Mouse (Mus musculus) lung, embryonic 15.5 days (tissue): ENCODE results near the gene Msmb. TPM values are rescaled to one million over a fixed set of nuclear protein-coding genes. Genes with fewer than 3 reads are reported as not detected.
"Not testable (repeated sequence)": the region's sequence is repeated elsewhere in the genome, so short reads cannot be mapped to it uniquely, and the experiment has no call there.

Experiments
- ATAC-seq: fragments of 200-750 bp; cut with Nextera tagmentation; 2 replicates; pipeline ENCODE4 v1.8.0; 2017; ENCODE audit warnings: moderate number of reproducible peaks, borderline replicate concordance; ENCODE audit not compliant: low FRiP score, low TSS enrichment; ENCODE audit errors: extremely low read depth
- H3K27ac ChIP-seq: fragments of 300-500 bp; sonication (generic); 2 replicates; pipeline ENCODE4 v1.5.1; 2015; ENCODE audit warnings: moderate library complexity, mild to moderate bottlenecking, inconsistent platforms
- H3K27me3 ChIP-seq: fragments of 300-500 bp; sonication (generic); 2 replicates; pipeline ENCODE4 v1.6.1; 2015; ENCODE audit warnings: inconsistent platforms
- H3K36me3 ChIP-seq: fragments of 300-500 bp; sonication (generic); 2 replicates; pipeline ENCODE4 v1.6.1; 2015; ENCODE audit warnings: inconsistent platforms
- H3K4me1 ChIP-seq: fragments of 300-500 bp; sonication (generic); 2 replicates; pipeline ENCODE4 v1.6.1; 2015; ENCODE audit warnings: inconsistent platforms
- H3K4me2 ChIP-seq: fragments of 300-500 bp; sonication (generic); 2 replicates; pipeline ENCODE4 v1.6.1; 2015; ENCODE audit warnings: inconsistent platforms, mild to moderate bottlenecking, moderate library complexity
- H3K4me3 ChIP-seq: fragments of 300-500 bp; sonication (generic); 2 replicates; pipeline ENCODE4 v1.5.1; 2015; ENCODE audit warnings: mild to moderate bottlenecking, inconsistent platforms
- H3K9ac ChIP-seq: fragments of 300-500 bp; sonication (generic); 2 replicates; pipeline ENCODE4 v1.6.1; 2015; ENCODE audit warnings: inconsistent platforms
- H3K9me3 ChIP-seq: fragments of 300-500 bp; sonication (generic); 2 replicates; pipeline ENCODE4 v1.6.1; 2016; ENCODE audit warnings: inconsistent platforms
- WGBS: fragments of 180-500 bp; shearing (Covaris S2); methylation state at CpG from one replicate; pipeline ENCODE4 v1.1.7; 2015; 5-methylcytosine and 5-hydroxymethylcytosine counted together
- polyA plus RNA-seq: library from polyadenylated mRNA; unstranded; fragments of >200 nt; fragmentation: Nextera tagmentation; extraction: Ambion mirVana; gene quantifications from 2 replicates; pipeline ENCODE4 v1.2.1, GENCODE M21; 2015

The Msmb gene
- polyA plus RNA-seq, 1 experiment from 2014 or later: not detected

GRCm38 (mm10) chr14:32121920-32122315 is 19.9 kb upstream of the Msmb start:
- H3K27me3 ChIP-seq: no peaks in the 10 kb centered on the region
- no peaks in the 10 kb centered on the region for H3K9me3 ChIP-seq
- H3K4me1 ChIP-seq: no peaks in the 10 kb centered on the region
- H3K4me3 ChIP-seq: no peak overlapping the region
- H3K4me2 ChIP-seq: no peak overlapping the region
- no peak overlapping the region for H3K9ac ChIP-seq
- no peak for ATAC-seq
- 55% methylated on average over 2 of the region's 2 CpGs for WGBS
- no peak overlapping the region for H3K27ac ChIP-seq
- H3K36me3 ChIP-seq: no peaks in the 10 kb centered on the region

GRCm38 (mm10) chr14:32124261-32124660 is 17.6 kb upstream of the Msmb start:
- Histone ChIP-seq H3K27ac (no peak overlapping the region), H3K9ac (no peak overlapping the region), H3K9me3 (no peaks in the 10 kb centered on the region), H3K4me3 (no peak overlapping the region), H3K36me3 (no peaks in the 10 kb centered on the region), H3K4me1 (no peaks in the 10 kb centered on the region), H3K27me3 (no peaks in the 10 kb centered on the region), H3K4me2 (no peak overlapping the region)
- 49% methylated on average over 3 of the region's 3 CpGs for WGBS
- no peak for ATAC-seq

GRCm38 (mm10) chr14:32125256-32125655 is 16.6 kb upstream of the Msmb start:
- not testable (repeated sequence) for H3K4me2 ChIP-seq, H3K36me3 ChIP-seq, H3K4me1 ChIP-seq, ATAC-seq, H3K9me3 ChIP-seq, H3K4me3 ChIP-seq, H3K27ac ChIP-seq, H3K9ac ChIP-seq, H3K27me3 ChIP-seq
- 85% methylated on average over 5 of the region's 5 CpGs for WGBS

GRCm38 (mm10) chr14:32128409-32128808 is 13.4 kb upstream of the Msmb start:
- no peak for ATAC-seq
- 79% methylated on average over 5 of the region's 5 CpGs for WGBS

GRCm38 (mm10) chr14:32131836-32132235 is 10.0 kb upstream of the Msmb start:
- no peaks in the 10 kb centered on the region for H3K36me3 ChIP-seq
- H3K27ac ChIP-seq: no peak overlapping the region
- 31% methylated on average over 4 of the region's 4 CpGs for WGBS
- no peaks in the 10 kb centered on the region for H3K4me1 ChIP-seq
- no peak overlapping the region for H3K4me3 ChIP-seq
- no peaks in the 10 kb centered on the region for H3K27me3 ChIP-seq
- H3K9ac ChIP-seq: no peak overlapping the region
- H3K4me2 ChIP-seq: no peak overlapping the region
- ATAC-seq: no peak
- no peaks in the 10 kb centered on the region for H3K9me3 ChIP-seq

More at GRCm38 (mm10) chr14:32128409-32128808, 13.4 kb upstream of the Msmb start:
- Histone ChIP-seq H3K9me3 (no peaks in the 10 kb centered on the region), H3K4me2 (no peak overlapping the region), H3K27me3 (no peaks in the 10 kb centered on the region), H3K9ac (no peak overlapping the region), H3K4me1 (no peaks in the 10 kb centered on the region), H3K4me3 (no peak overlapping the region), H3K36me3 (no peaks in the 10 kb centered on the region), H3K27ac (no peak overlapping the region)

- Histone ChIP-seq H3K4me2 (no peak overlapping the region), H3K27ac (no peak overlapping the region), H3K27me3 (no peaks in the 10 kb centered on the region), H3K9me3 (no peaks in the 10 kb centered on the region), H3K36me3 (no peaks in the 10 kb centered on the region), H3K9ac (no peak overlapping the region), H3K4me1 (no peaks in the 10 kb centered on the region), H3K4me3 (no peak overlapping the region)
- 51% methylated on average over 2 of the region's 2 CpGs for WGBS
- ATAC-seq: no peak
Observed at GRCm38 (mm10) chr14:32134293-32134692, 7.5 kb upstream of the Msmb start.

- H3K4me1 ChIP-seq, H3K27me3 ChIP-seq, ATAC-seq, H3K9me3 ChIP-seq, H3K36me3 ChIP-seq, H3K4me3 ChIP-seq, H3K9ac ChIP-seq, H3K27ac ChIP-seq, H3K4me2 ChIP-seq: not testable (repeated sequence)
- WGBS: 44% methylated on average over 3 of the region's 3 CpGs
Observed at GRCm38 (mm10) chr14:32136467-32136866, 5.4 kb upstream of the Msmb start.

GRCm38 (mm10) chr14:32140359-32140965 is 1.4 kb upstream of the Msmb start:
- Histone ChIP-seq H3K4me2 (no peak overlapping the region), H3K27me3 (no peaks in the 10 kb centered on the region), H3K9me3 (no peaks in the 10 kb centered on the region), H3K36me3 (no peaks in the 10 kb centered on the region), H3K9ac (no peak overlapping the region), H3K27ac (no peak overlapping the region), H3K4me3 (no peak overlapping the region), H3K4me1 (no peaks in the 10 kb centered on the region)
- WGBS: 78% methylated on average over 5 of the region's 5 CpGs
- no peak for ATAC-seq

GRCm38 (mm10) chr14:32144734-32145133 is 2.9 kb downstream of the Msmb start:
- H3K4me2 ChIP-seq: no peak overlapping the region
- H3K9me3 ChIP-seq: no peaks in the 10 kb centered on the region
- H3K27ac ChIP-seq: no peak overlapping the region
- H3K4me3 ChIP-seq: no peak overlapping the region
- H3K9ac ChIP-seq: no peak overlapping the region
- no peak for ATAC-seq
- no peaks in the 10 kb centered on the region for H3K27me3 ChIP-seq
- H3K36me3 ChIP-seq: no peaks in the 10 kb centered on the region
- H3K4me1 ChIP-seq: no peaks in the 10 kb centered on the region

- ATAC-seq: no peak
- no peaks in the 10 kb centered on the region for H3K36me3 ChIP-seq
- H3K27ac ChIP-seq: no peak overlapping the region
- 67% methylated on average over 4 of the region's 4 CpGs for WGBS
- no peak overlapping the region for H3K4me2 ChIP-seq
- no peaks in the 10 kb centered on the region for H3K9me3 ChIP-seq
- no peak overlapping the region for H3K4me3 ChIP-seq
- H3K27me3 ChIP-seq: no peaks in the 10 kb centered on the region
- H3K4me1 ChIP-seq: no peaks in the 10 kb centered on the region
- no peak overlapping the region for H3K9ac ChIP-seq
Observed at GRCm38 (mm10) chr14:32145401-32145800, 3.6 kb downstream of the Msmb start.

- H3K36me3 ChIP-seq: no peaks in the 10 kb centered on the region
- WGBS: 50% methylated on average over 7 of the region's 7 CpGs
- no peaks in the 10 kb centered on the region for H3K9me3 ChIP-seq
- no peak overlapping the region for H3K9ac ChIP-seq
- no peak overlapping the region for H3K4me3 ChIP-seq
- ATAC-seq: no peak
- no peaks in the 10 kb centered on the region for H3K4me1 ChIP-seq
- H3K27me3 ChIP-seq: no peaks in the 10 kb centered on the region
- no peak overlapping the region for H3K27ac ChIP-seq
- H3K4me2 ChIP-seq: no peak overlapping the region
Observed at GRCm38 (mm10) chr14:32145809-32146511, 4.1 kb downstream of the Msmb start.

- WGBS: 50% methylated on average over 2 of the region's 2 CpGs
- Histone ChIP-seq H3K36me3 (no peaks in the 10 kb centered on the region), H3K27me3 (no peaks in the 10 kb centered on the region), H3K4me2 (no peak overlapping the region), H3K9me3 (no peaks in the 10 kb centered on the region), H3K27ac (no peak overlapping the region), H3K4me1 (no peaks in the 10 kb centered on the region), H3K4me3 (no peak overlapping the region), H3K9ac (no peak overlapping the region)
- ATAC-seq: no peak
Observed at GRCm38 (mm10) chr14:32146578-32146977, 4.8 kb downstream of the Msmb start.
